Mouse (Mus musculus) small intestine, adult 2 months (tissue): ENCODE results near the gene Ooep.

ENCODE experiments used
- CTCF ChIP-seq: fragments of 200-500 bp; IDR thresholded peaks from 2 replicates; pipeline ENCODE4 v1.5.1; 2012; ENCODE audit warnings: low read depth, mild to moderate bottlenecking, control low read depth, inconsistent platforms, low read length, moderate library complexity, mixed read lengths; ENCODE audit not compliant: insufficient replicate concordance, insufficient read length; ENCODE audit errors: extremely low read depth
- POLR2A ChIP-seq: fragments of 200-500 bp; IDR thresholded peaks from 2 replicates; pipeline ENCODE4 v1.6.1; 2012; ENCODE audit warnings: low read depth, mild to moderate bottlenecking, control low read depth, inconsistent platforms, low read length, moderate library complexity

DNA sequence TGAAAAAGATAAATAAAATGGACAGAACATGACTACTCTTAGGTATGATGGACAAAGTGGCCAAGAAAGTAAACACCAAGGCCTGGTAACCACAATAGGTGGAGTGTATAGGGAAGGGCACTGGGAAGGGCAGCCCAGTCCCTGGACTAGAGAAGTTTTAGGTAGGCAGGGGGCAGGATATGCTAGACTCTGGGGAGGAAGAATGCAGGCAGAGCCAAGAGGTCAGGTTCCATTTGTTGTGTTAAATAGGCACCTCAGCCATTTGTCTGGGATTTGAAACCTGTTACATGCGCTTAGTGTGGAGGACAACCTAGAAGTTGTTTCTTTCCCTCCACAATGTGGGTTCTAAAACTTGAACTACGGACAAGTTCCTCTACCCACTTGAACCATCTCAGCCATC lies 9.2 kb downstream of the Ooep start:
- TF ChIP-seq POLR2A (no peak), CTCF (no peak)
